Mouse (Mus musculus) liver, postnatal 0 days (tissue): ENCODE data around the gene Xpo6.
A peak's percentile ranks its signal among the peaks of the same experiment; 100 is the strongest.

Experiments used
- CTCF ChIP-seq: sonication (generic); IDR thresholded peaks from 2 replicates; pipeline ENCODE4 v1.5.1; 2016; ENCODE audit warnings: antibody characterized with exemption, low read depth
- EP300 ChIP-seq: IDR thresholded peaks from 2 replicates; pipeline ENCODE4 v1.6.1; 2016; ENCODE audit warnings: antibody characterized with exemption, low read depth, mild to moderate bottlenecking

GRCm38 (mm10) chr7:126200178-126200996 is at the start of gene Xpo6:
- TF ChIP-seq CTCF (peak; percentile 23; the same call in 1 of the 2 replicates), EP300 (no peak)
